Mouse (Mus musculus) heart, postnatal 25 days (tissue): ENCODE measurements around the gene Zbtb22. TPM values are rescaled to one million over a fixed set of nuclear protein-coding genes. Genes with fewer than 3 reads are reported as not detected.

Experiments
- DNase-seq: peaks from one replicate; pipeline ENCODE4 v3.0.0; 2022; ENCODE audit warnings: low spot score
- intact Hi-C: fragments of 180-260 bp; cut with DNase I; formaldehyde crosslinking; loops from one replicate; pipeline ENCODE4 v1.15.1; 2025
- total RNA-seq, 2 experiments: library from RNA; stranded (reverse); gene quantifications; 2 replicates each; pipeline ENCODE4 v1.2.3; 2021

Zbtb22 gene
- total RNA-seq, 2 experiments from 2014 or later, result 15.5 to 19.4 TPM

DNA sequence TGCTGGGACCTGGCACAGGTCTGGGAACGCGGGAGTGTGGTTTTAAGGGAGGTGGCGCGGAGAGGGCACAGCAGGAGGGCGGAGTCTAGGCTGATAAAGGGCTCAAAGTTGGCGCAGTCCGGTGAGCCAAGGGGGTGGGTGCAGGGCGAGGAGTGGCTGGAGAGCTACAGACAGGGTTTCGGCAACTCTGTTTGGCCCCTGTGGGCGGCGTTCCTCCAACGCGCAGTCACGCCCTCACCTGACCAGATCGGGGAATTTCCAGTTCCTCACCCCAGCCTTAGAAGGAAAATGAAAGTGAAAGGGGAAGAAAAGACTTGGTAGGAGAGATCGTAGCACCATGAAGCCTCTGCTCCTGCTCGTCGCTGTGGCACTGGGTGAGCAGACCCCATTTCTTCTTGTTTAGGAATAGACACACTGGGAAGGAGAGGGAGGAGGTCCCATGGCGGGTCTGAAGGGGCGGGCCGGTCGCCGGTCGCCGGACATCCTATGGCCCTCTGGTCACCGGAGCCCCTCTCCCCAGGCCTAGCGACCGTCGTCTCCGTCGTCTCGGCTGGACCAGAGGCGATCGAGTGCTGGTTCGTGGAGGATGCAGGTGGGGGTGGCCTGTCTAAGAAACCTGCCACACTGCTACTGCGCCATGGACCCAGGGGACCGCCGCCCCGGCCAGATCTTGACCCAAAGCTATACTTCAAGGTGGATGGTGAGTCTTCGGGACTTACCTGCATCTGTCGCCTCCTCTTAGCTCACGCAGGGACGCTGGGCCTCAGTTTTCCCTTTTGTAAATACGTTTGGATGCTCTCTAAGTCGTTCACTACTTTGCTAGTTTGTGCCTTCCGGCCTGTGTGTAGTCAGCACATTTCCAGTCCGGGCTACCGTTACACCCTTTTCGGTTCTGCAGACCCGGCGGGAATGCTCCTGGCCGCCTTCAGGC, 3.9 kb downstream of the Zbtb22 start:
- intact Hi-C loops, result loop anchor here (2.0 kb wide), 1 partner anchor 23 kb away; no protein-coding TSS in a partner anchor
- DNase-seq, result peak; percentile 80

DNA sequence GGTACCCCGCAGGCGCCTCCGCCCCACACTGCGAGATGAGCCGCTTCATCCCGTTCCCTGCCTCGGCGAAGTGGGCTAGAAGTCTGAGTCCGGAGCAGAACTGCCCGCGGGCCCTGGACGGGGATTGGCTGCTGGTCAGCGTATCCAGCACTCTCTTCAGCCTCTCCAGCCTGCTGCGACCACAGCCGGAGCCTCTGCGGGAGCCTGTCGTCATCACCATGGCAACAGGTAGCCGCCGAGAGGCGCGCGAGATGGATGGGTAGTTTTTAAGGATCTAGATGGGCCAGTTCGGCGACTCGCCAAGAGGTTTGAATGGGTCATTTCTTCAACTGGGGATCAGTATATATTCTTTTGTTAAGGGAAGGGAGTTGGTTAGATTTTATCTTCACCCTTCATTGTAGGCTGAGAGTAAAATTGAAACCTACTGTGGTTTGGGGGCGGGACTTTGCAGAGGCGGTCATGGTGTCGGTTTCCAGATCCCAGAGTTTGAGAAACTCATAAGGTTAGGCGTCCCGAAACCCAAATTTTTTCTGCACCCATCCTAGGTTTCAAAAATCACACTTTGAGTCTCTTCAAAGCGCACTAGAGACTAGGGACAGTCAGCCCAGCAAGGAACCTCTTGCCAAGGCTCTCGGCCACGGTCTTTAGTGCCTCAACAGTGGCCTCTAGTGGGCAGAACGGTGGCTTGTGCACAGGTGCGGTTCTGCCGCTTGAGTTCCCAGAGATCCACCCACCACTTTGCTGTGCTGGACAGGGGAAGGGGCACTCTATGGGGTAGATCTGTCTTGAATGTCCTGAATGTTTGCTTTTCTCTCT, 4.8 kb downstream of the Zbtb22 start:
- DNase-seq, result peak; percentile 68
- intact Hi-C loops, result loop anchor here (2.0 kb wide), 1 partner anchor 24 kb away; no protein-coding TSS in a partner anchor

DNA sequence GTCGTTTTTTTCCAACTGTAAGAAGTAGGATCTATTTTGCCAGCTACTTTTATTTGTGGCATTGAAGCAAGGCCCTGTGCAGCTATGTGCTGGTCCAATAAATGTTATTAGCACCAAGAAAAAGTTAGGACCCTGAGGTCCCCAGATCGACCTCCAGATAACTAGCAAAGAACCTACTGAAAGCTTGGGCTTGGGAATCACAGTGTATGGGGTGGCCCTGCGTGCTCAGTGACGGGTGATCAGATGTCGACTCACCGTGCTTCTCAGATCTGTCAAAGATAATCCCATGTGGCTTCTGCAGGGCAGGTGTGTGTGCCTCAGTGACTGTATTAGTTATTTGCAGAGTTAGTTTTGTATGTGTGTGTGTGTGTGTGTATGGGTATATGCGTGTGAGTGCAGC, 5.7 kb downstream of the Zbtb22 start:
- intact Hi-C loops, result loop anchor here (2.0 kb wide), 1 partner anchor 25 kb away; no protein-coding TSS in a partner anchor
- no peak for DNase-seq

DNA sequence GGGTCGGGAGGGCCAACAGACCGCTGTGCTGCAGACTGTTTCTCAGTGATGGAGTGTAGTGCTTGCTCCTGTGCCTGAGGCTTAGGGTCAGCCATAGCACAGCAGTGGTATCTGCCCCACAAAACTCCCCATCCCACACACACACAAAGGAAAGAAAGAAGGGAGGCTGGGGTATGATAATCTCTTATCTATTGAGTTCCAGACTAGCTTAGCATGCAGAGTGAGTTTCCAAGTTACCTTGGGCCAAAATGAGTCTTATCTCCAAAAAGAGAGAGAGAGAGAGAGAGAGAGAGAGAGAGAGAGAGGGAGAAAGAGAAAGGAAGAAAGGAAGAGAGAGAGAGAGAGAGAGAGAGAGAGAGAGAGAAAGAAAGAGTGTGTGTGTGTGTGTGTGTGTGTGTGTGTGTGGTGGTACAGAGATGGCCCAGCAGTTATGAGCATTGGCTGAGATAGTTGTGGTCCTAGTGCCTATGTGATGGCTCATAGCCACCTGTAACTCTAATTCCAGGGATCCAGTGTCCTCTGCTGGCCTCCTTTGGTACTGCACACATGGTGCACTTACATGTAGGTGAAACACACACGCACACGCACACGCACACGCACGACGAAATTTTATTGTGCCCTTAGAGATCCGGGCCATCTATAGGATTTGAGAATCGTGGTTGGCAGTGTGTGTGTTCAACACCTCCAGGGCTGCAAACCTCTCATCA, 9.0 kb downstream of the Zbtb22 start:
- intact Hi-C loops, result no loop called here
- no peak for DNase-seq

DNA sequence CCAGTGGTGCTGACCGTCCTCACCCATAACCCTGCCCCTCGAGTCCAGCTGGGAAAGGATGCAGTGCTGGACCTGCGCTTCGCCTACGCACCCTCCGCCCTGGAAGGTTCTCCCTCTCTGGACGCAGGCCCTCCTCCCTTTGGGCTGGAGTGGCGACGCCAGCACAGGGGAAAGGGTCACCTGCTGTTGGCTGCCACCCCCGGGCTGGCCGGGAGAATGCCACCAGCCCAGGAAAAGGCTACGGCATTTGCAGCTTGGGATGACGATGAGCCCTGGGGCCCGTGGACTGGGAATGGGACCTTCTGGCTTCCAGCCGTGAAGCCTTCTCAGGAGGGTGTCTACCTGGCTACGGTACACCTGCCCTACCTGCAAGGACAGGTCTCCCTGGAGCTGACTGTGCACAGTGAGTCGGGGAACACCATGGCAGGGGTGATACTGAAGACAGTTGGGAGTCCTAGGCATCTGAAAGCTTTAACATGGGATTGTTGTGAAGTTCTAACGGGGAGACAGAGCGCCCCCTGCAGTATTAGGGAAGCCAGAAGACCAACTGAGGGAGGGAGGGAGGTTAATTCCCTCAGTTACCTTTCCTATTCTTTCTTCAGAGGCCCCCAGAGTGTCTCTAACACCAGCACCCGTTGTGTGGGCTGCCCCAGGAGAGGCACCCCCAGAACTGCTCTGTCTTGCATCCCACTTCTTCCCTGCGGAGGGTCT, 9.9 kb downstream of the Zbtb22 start:
- intact Hi-C loops, result no loop called here
- no peak for DNase-seq

DNA sequence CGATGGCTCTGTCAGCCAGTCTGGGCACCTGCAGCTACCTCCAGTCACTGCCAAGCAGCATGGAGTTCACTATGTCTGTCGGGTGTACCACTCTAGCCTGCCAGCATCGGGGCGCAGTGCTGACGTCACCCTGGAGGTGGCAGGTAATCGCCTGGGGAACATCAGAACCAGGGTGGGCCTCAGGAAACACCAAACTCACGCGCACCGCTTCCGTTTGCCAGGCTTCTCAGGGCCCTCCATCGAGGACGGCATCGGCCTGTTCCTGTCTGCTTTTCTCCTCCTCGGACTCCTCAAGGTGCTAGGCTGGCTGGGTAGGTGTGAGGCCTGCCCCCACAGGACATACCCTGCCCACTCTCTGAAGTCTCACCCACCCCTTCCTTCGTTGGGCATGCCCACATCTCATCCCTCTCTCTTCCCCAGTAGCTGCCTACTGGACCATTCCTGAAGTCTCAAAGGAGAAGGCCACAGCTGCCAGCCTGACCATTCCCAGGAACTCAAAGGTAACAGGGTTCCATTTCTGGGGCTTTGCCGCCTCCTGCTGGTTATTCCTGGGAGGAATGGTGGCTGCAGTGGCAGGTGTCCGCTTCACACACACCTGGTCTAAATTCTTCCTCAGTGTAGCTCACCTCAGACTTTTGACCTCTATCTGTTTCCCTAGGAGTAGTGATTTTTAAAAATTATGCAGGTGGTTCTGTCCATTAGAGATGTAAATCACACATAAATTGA, 10.7 kb downstream of the Zbtb22 start:
- no peak for DNase-seq
- intact Hi-C loops, result no loop called here

DNA sequence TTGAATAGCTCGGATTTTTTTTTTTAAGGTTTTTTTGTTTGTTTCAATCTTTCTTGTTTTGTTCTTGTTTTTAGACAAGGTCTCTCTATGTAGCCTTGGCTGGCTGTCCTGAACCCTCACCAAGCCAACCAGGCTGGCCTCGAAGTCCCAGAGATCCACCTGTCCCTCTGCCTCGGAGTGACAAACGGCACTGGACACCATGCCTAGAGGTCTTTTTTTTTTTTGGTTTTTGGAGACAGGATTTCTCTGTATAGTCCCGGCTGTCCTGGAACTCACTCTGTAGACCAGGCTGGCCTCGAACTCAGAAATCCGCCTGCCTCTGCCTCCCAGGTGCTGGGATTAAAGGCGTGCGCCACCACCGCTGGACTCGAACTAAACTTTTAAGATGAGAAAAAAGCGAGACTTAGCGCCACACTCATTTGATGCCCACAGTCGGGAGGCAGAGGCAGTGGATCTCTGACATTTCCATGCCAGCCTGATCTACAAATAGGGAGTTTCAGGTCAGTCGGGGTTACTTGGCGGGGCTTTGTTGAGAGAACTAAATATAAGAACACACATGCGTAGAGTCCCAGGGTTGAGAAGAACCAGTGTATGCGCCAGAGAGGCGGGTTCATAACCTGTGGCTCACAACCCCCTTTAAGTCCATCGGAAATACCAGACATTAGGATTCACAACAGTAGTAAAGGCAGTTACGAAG, 12.7 kb downstream of the Zbtb22 start:
- no peak for DNase-seq
- intact Hi-C loops, result no loop called here

DNA sequence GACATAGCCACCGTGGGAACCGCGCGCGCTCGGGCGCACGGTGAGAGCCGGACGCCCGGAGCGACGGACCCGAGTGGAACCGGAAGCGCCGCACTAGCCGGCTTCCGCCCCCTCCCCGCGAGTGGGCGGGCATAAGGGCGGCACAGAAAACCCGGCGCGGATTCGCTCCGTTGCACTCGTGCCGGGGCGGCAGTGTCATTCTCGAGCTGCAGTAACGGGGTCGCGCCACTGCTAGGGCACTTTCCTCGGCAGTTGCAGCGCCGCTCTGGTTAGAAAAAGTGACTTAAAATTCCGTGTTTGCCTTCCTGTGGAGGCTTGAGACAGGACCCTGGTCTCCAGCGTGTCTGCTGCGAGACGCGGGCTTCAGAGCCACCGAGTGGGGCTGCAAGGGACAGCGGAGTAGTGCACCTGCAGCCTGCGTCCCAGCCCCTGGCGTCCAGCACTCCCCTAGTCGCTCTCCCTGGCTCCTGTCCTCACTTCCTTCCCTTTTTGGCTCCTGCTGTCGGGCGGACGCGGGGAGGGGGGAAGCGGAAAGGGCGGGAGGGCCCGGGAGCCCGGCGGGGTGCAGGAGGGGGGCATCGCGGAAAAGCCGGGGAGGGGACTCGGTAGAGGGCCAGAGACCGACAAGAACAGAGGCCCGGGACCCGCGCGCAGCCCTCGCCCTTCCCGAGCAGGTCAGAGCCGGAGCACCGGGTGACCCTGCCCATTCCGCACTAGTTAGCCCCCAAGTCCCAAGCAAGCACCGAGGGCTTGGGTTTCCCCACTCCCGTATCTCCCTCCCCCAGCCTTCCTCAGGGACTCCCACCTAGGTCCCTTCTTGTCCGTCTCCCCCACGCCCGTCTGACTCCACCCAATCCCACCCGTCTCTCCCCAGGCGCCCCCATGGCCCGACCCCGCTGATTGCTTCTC, 13.9 kb downstream of the Zbtb22 start, which contains the start of gene Rgl2:
Gene Rgl2, plus strand, starts transcription at position 173 of the 909 bp plus-strand sequence.
- intact Hi-C loops, result no loop called here
- peak; percentile 73 for DNase-seq

DNA sequence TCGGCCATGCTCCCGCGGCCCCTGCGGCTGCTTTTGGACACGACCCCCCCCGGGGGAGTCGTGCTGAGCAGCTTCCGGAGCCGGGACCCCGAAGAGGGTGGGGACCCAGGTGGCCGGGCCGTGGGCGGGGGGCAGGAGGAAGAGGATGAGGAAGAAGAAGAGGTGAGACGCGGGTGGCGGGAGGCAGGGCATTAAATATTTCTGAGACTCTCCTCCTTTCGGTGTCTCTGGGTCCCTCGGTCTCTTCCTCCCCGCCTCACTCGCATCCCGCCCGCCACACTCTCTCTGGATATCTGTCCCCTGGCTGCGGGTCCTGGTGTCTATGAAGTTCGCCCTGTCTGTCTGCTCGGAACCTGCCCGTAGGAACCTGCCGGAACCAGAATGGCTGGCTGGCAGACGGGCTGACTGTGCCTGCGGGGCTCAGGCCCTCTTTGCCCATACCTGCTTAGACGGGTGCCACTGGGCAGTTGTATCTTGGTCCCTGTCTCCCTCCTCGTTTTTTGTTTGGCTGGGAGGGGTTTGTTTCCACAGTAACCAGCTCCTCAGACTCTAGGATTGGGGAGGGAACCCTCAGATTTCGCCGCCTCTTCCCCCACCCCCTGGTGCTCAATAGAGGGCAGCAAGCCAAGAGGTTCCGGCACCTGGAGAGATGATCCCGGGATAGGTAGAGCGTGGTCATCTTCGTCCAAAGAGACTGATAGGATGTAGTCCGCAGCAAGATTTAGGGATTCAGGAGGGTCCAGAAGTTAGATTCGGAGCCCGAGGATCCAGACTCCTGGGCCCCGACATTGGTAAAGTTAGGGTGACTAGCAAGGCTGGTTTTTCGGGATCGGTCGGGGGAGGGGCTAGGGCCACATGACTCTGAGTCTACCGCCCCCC, 14.8 kb downstream of the Zbtb22 start:
- intact Hi-C loops, result no loop called here
- peak; percentile 35 for DNase-seq

DNA sequence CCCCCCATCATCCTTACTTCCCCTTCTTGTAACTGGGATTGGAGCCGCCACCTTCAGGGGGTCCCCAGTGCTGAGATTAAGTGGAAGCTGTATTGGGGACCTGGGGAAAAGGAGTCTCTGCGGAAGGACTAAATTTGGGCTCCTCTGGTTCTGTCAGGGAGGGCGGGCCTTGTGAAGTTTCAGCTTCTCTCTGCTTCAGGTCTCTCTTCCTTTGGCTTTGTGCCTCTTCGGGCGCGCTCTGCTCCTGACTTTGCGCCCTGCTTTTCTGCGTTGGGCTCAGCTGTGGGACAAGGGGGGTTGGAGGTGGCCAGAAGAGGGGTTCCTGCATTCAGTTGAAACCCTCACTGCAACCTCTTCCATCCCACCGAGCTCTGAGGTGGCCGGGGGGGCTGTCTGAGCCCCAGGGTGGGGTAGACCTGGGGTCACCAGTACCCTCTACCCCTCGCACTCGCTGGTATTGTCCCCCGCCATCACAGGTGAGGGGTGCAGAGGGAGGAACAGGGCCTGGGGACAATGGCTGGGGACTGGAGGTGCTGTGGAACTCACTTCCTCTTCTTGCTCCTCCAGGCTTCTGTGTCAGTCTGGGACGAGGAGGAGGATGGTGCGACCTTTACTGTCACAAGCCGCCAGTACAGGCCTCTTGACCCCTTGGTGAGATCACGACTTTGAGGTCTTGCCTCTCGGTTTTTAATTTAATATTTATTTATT, 15.6 kb downstream of the Zbtb22 start:
- DNase-seq, result no peak
- intact Hi-C loops, result no loop called here

DNA sequence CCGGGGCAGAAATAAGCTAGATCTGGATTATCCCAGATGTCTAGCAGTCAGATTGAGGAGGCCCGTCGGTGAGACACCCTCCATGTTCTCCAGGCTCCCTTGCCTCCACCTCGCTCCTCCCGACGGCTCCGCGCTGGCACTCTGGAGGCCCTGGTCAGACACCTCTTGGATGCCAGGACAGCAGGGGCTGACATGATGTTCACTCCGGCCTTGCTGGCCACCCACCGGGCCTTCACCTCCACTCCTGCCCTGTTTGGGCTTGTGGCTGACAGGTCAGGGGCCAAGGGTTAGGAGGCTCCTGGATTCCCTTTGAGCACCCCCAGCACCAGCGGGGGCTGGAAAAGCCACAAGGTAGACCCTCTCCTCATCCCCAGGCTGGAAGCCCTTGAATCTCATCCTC, 16.2 kb downstream of the Zbtb22 start:
- DNase-seq, result no peak
- intact Hi-C loops, result no loop called here

DNA sequence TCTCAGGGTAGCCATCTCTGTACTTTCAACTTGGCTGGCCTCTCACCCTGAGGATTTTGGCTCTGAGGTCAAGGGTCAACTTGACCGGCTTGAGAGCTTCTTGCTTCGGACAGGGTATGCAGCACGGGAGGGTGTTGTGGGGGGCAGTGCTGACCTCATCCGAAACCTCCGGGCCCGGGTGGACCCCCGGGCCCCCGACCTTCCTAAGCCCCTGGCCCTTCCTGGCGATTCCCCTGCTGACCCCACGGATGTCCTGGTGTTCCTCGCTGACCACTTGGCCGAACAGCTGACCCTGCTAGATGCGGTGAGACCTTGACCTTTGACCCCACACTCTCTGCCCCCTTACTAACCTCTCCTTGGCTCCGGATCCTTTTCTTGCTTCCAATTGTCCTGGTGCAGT, 16.7 kb downstream of the Zbtb22 start:
- no peak for DNase-seq
- intact Hi-C loops, result no loop called here

DNA sequence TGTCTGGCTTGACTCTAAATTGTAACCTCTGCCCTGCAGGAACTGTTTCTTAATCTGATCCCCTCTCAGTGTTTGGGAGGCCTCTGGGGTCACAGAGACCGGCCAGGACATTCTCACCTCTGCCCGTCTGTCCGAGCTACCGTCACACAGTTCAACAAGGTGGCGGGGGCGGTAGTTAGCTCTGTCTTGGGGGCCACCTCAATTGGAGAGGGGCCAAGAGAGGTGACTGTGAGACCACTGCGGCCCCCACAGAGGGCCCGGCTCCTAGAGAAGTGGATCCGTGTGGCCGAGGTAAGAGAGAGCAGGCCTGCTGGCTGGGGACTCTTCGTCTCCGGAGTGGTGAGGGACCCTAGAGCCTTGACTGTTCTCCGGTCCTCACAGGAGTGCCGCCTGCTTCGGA, 17.3 kb downstream of the Zbtb22 start:
- intact Hi-C loops, result no loop called here
- DNase-seq, result no peak

DNA sequence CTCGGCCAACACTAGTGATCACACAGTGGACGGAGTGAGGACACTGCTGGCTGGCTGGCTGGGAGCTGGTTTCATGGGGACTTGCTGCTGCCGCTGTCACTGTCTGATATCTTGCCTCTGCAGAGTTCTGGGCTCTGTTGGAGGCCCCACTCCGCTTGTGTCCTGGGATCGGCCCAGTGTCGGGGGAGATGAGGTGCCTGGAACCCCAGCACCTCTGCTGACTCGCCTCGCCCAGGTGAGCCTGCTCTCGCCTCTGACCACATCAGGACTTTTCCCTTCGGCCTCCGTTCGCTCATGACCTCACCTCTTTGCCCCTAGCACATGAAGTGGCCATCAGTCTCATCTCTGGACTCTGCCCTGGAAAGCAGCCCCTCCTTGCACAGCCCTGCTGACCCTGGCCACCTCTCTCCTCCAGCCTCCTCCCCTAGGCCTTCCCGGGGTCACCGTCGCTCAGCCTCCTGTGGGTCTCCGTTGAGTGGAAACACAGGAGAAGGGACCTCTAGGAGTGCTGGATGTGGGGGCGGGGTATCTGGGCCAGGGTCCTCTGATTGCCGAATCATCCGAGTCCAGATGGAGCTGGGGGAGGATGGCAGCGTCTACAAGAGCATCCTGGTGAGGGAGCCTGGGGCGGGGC, 19.8 kb downstream of the Zbtb22 start:
- DNase-seq, result no peak
- intact Hi-C loops, result no loop called here

DNA sequence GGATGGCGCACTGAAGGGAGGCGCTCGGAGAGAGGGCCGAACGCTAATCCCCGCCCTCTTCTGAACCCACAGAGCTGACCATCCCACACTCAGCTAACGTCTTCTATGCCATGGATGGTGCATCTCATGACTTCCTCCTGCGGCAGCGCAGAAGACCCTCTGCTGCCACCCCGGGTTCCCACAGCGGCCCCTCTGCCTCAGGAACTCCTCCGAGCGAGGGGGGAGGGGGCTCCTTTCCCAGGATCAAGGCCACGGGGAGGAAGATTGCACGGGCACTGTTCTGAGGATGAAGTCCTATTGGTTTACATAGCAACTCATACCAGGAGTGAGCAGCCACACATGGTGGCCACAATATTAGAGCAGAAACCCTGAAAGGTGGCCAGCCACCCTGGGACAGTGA, 21.3 kb downstream of the Zbtb22 start:
- intact Hi-C loops, result no loop called here
- no peak for DNase-seq
